Mouse (Mus musculus) forebrain, embryonic 14.5 days (tissue): ENCODE measurements around the gene Gm3727. TPM values are rescaled to one million over a fixed set of nuclear protein-coding genes. Genes with fewer than 3 reads are reported as not detected.
"Not testable (repeated sequence)": the region's sequence is repeated elsewhere in the genome, so short reads cannot be mapped to it uniquely, and the experiment has no call there.

Experiments used
- ATAC-seq: fragments of 200-750 bp; cut with Nextera tagmentation; 2 replicates; pipeline ENCODE4 v1.8.0; 2017; ENCODE audit warnings: mild to moderate bottlenecking, moderate library complexity
- DNase-seq: peaks from one replicate; pipeline ENCODE4 v3.0.0-alpha.2; 2015; ENCODE audit warnings: low spot score
- H3K27ac ChIP-seq: fragments of 300-500 bp; sonication (generic); 2 replicates; pipeline ENCODE4 v1.5.1; 2014; ENCODE audit warnings: low read depth, mild to moderate bottlenecking, control low read depth, low read length, moderate library complexity
- H3K27me3 ChIP-seq: fragments of 300-500 bp; sonication (generic); replicated peaks from 2 replicates; pipeline ENCODE4 v1.6.1; 2014; ENCODE audit warnings: low read length, control low read depth, mixed read lengths; ENCODE audit not compliant: control insufficient read depth, insufficient read depth
- H3K36me3 ChIP-seq: fragments of 300-500 bp; sonication (generic); 2 replicates; pipeline ENCODE4 v1.6.1; 2014; ENCODE audit warnings: low read length, control low read depth; ENCODE audit not compliant: control insufficient read depth, insufficient read depth
- H3K4me1 ChIP-seq: fragments of 300-500 bp; sonication (generic); 2 replicates; pipeline ENCODE4 v1.6.1; 2014; ENCODE audit warnings: antibody characterized with exemption, low read length, control low read depth; ENCODE audit not compliant: control insufficient read depth, insufficient read depth
- H3K4me2 ChIP-seq: fragments of 300-500 bp; sonication (generic); 2 replicates; pipeline ENCODE4 v1.6.1; 2014; ENCODE audit warnings: mild to moderate bottlenecking, control low read depth, low read length
- H3K4me3 ChIP-seq: fragments of 300-500 bp; sonication (generic); 2 replicates; pipeline ENCODE4 v1.5.1; 2014; ENCODE audit warnings: low read depth, low read length, control low read depth
- H3K9ac ChIP-seq: fragments of 300-500 bp; sonication (generic); 2 replicates; pipeline ENCODE4 v1.6.1; 2014; ENCODE audit warnings: mild to moderate bottlenecking, low read length, control low read depth, moderate library complexity
- H3K9me3 ChIP-seq: fragments of 300-500 bp; sonication (generic); replicated peaks from 2 replicates; pipeline ENCODE4 v1.6.1; 2016; ENCODE audit warnings: low read length, control low read depth, mixed read lengths; ENCODE audit not compliant: control insufficient read depth
- WGBS: fragments of 180-500 bp; shearing (Covaris S2); extraction: QIAGEN DNeasy Blood & Tissue Kit; methylation state at CpG from one replicate; pipeline ENCODE4 v1.1.7; 2014; 5-methylcytosine and 5-hydroxymethylcytosine counted together
- polyA plus RNA-seq: library from polyadenylated mRNA; unstranded; fragments of >200 nt; fragmentation: Nextera tagmentation; extraction: Ambion mirVana; gene quantifications from 2 replicates; pipeline ENCODE4 v1.2.1, GENCODE M21; 2014

Gm3727 gene
- not detected in 2 replicates for polyA plus RNA-seq

DNA sequence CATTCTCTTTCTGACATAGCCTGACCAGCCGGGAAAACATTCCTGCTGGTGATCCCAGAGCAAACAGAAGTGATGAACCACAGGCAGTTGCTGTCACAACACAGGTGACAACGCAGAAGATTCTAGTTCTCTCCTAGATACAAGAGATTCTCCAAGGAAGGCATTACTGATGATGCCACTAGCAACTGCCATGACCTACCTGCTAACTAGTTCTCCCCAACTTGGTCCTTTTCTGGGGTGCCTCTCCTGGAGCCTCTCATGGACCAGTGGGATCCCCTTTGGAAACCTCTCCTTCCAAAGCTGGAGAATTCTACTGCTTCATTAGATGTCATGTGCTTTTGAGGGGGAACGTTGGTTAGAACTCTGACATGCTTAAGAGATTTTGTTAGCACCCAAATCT, at the start of gene Gm3727:
Gene Gm3727 (minus strand): TSS at position 101 of the 400 bp plus-strand sequence.
- not testable (repeated sequence) for H3K27me3 ChIP-seq, H3K4me3 ChIP-seq, H3K27ac ChIP-seq, DNase-seq, H3K4me1 ChIP-seq, H3K9ac ChIP-seq, H3K4me2 ChIP-seq, ATAC-seq, H3K36me3 ChIP-seq, H3K9me3 ChIP-seq
- 79% methylated on average over 3 of the region's 3 CpGs for WGBS

DNA sequence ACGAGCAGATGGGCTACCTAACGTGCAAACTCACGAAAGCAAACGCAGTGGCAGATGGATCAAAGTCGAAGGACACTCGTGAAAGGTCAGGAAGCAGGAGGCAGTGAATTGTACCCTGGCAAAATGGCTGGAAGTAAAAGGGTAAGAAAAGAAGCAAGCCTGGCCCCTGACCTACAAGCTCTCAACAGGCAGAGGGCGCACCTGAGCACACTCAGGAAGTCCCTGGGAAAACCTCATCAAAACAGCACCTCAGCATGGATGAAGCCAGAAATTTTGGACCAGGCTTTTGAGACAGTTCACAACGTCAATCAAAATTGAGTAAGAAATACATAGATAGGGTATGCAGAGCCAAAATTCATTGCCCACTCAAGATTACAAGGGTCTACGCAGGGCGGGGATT, 21.0 kb downstream of the Gm3727 start:
- not testable (repeated sequence) for ATAC-seq, H3K9ac ChIP-seq, H3K9me3 ChIP-seq, H3K4me1 ChIP-seq, H3K27ac ChIP-seq, H3K4me2 ChIP-seq, H3K36me3 ChIP-seq, H3K27me3 ChIP-seq, H3K4me3 ChIP-seq
- 0% methylated on average over 6 of the region's 10 CpGs for WGBS
- peak; percentile 57 for DNase-seq

Other genes with a start within 250 kb of the Gm3727 start
- 2.6 and 3.0 TPM in 2 replicates for gene Gm10406, start 237.3 kb downstream of the Gm3727 start, polyA plus RNA-seq
- gene Gm3685, start 219.7 kb downstream of the Gm3727 start, polyA plus RNA-seq = not detected in 2 replicates
- gene Gm3696, start 164.1 kb downstream of the Gm3727 start, polyA plus RNA-seq = 5.9 and 7.3 TPM in 2 replicates
- not detected in 2 replicates for gene Gm6676, start 139.3 kb downstream of the Gm3727 start, polyA plus RNA-seq
- gene Gm3512, start 90.2 kb downstream of the Gm3727 start, polyA plus RNA-seq = 5.4 and 8.0 TPM in 2 replicates
- not detected in 2 replicates for gene Gm16434, start 70.2 kb downstream of the Gm3727 start, polyA plus RNA-seq
- gene Gm3739, start 50.3 kb upstream of the Gm3727 start, polyA plus RNA-seq = 4.1 and 4.6 TPM in 2 replicates
- gene Gm5797, start 67.7 kb upstream of the Gm3727 start, polyA plus RNA-seq = not detected in 2 replicates
- gene Gm8374, start 100.4 kb upstream of the Gm3727 start, polyA plus RNA-seq = not detected in 2 replicates
- gene Gm3755, start 186.2 kb upstream of the Gm3727 start, polyA plus RNA-seq = not detected in 2 replicates
- 10.0 and 11.0 TPM in 2 replicates for gene Gm3752, start 219.0 kb upstream of the Gm3727 start, polyA plus RNA-seq